Mouse (Mus musculus) frontal cortex, adult (tissue): ENCODE results near the gene Rnase1.
"Not testable (repeated sequence)": the region's sequence is repeated elsewhere in the genome, so short reads cannot be mapped to it uniquely, and the experiment has no call there.

Experiments used
- ATAC-seq: cut with Nextera tagmentation; 2 replicates; pipeline ENCODE4 v1.9.2; 2017; ENCODE audit warnings: mild to moderate bottlenecking, moderate library complexity, mixed read lengths; ENCODE audit not compliant: low TSS enrichment

Gene Rnase1

DNA sequence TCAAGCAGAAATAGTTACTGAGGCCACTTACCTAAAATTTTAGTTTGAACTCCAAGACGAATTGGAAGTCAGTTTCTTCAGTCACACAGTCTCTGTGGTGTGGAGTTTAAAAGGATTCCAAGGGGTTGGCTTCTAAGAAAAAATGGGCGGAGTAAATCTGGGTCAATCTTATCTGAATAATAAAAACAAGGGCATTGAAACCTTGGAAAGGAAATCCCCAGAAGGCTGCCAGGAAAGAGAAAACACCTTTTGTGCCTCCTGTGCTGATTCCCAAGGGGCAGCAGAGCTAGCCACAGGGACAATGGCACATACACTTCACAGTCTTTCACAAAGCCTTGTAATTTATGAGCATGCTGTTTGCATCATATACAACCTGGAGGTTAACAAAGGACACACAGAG lies at the start of gene Rnase1:
Rnase1 (minus strand) TSS at position 101 of the 400 bp plus-strand sequence.
- ATAC-seq: no peak

DNA sequence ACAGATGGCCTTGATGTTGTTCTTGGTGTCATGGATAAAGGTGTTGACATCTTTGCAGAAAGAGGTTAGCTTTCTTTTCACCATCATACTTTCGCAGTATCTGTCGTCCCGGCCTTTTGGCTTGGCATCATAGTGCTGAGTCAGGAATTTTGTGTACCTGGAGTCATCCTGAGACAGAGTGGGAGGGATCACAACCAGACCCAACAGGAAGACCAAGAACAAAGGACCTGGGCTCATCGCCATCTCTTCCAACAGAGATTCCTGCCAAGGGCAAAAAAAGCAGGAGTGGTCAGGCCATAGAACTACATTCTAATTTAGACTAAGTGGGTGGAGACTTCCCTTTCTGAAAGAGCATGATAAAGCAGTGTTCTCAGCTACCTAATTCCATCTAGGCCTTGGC lies 49.1 kb upstream of the Rnase1 start:
- no peak for ATAC-seq

DNA sequence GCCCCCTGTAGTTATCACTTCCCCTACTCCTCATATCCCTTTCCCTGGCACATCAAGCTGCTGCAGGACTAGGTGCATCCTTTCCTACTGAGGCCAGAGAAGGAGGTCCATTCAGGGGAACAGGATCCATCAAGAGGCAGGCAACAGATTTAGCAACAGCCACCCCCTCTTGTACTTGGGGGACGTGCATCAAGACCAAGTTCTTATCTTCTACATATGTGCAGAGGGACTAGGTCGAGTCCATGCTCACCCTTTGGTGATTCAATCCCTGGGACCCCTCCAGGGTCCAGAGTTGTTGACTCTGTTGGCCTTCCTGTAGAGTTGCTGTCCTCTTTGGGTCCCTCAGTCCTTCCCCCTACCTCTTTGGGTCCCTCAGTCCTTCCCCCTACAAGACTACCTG lies 34.5 kb upstream of the Rnase1 start:
- not testable (repeated sequence) for ATAC-seq

DNA sequence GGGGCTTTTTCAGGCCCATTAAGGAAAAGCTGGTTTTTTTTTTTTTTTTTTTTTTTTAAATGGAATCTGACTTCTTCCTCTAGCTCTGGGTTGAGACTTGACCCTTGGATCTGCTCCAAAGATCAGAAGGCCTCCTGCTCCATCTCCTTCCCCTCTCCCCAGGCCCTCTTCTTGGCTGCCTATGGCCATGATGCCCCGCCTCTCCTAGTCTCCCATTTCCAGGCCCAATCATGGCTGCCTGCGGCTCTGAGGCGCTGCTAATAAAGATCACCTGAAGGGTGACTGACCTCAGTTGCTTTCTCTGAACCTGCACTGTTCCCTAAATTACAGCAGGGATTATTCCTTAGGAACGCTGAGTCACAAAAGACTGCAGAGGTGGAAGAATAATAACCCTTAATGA lies 27.3 kb upstream of the Rnase1 start:
- ATAC-seq: no peak

DNA sequence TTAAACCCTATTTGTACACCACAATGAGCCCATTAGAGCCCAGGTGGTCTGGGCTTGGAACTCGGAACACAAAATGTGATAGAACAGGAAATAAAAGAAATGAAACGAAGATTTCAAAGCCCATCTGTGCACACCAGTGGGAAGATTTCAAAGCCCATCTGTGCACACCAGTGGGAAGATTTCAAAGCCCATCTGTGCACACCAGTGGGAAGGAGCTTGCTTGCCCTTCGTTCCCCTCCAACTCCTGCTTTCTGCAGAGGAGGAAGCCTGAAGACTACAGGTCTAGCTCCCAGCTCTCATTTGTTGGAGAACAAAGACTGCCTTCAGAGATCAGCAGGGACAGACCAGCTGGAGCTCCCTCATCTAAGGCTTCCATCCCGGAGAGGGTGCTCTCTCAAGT lies 26.4 kb upstream of the Rnase1 start:
- peak; percentile 63 for ATAC-seq

DNA sequence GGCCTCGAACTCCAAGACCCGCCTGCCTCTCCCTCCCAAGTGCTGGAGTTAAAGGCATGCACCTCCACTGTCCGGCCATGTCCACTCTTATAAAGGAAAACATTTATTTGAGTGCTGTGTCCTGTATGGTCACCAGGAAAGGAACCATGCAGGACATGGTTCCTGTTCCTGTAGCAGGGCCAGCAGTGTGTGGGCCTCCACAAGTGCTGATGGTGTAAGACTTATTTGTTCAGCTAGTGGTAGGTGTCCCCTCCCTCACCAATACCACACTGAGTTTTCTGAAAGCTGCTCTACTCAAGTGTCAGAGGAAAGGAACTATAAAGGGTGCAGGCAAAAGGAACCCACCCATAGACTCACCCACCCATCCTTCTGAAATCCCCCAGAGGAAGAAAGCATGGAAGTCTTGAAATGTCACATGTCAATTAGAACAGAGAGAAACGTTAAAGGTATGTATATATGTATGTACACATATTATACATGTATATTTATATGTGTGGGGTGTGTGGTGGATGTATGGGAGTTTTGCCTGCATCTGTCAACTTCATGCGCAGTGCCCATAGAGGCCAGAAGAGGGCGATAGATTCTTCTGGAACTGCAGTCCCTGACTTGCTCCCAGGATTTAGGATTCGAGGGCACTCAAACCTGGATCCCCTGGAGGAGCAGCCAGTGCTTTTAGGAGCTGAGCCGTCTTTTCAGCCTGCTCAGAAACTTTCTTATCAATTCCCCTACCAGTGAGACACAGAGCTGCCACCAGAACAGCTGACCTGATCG lies 25.7 kb upstream of the Rnase1 start:
- ATAC-seq: peak; percentile 66

DNA sequence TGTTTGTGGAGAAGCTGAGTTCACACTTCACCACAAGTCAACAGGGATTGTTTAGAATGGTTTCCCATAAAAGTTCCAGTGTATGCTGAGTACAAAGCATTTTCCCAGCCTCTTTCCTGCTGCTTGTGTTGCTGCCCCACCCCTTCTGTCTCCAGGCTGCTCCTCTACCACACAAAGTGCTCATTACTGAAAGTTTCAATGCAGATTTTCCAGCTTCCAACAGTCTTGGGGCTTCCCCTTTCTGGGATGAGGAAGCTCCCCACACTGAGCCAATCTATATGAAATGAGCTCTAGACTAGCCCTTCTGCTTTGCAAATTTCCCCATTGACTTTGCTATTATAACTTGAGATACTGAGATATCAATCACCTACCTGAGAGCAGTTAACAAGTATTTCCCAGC lies 19.5 kb upstream of the Rnase1 start:
- no peak for ATAC-seq

DNA sequence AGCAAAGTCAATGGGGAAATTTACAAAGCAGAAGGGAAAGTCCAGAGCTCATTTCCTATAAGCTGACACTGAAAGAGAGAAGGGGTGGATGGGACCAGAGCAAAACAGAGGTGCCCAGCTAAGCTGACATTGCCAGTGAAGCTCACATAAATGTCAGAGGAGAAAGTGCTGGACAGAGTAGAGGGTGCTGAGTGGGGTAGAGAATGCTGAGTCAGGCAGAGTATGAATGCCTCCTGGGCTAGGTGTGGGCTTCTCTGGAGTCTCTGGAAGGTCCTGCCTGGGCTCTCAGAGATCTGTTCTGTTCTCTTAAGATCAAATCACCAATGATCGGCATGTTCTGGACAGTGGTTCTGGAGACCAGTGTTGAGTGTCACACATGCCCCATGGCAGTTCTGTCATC lies 18.9 kb upstream of the Rnase1 start:
- no peak for ATAC-seq

DNA sequence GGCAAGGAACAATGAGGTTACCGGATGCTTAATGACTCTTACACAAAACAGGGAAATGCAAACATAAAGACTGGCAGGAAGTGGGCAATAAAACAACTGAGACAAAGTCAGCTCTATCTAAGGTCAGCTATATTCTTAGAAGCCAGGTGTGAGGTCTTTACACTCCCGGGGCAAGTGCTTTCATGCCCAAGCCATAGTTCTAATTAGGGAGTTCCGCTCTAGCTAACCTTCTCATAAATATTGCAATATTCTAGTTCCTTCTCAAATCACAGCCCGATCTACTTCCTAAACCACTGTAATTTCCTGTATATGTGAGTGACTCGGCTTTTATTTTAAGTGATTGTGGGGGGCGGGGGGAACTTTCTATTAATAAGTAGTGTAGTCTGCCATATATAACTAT lies 16.7 kb upstream of the Rnase1 start:
- ATAC-seq: not testable (repeated sequence)

DNA sequence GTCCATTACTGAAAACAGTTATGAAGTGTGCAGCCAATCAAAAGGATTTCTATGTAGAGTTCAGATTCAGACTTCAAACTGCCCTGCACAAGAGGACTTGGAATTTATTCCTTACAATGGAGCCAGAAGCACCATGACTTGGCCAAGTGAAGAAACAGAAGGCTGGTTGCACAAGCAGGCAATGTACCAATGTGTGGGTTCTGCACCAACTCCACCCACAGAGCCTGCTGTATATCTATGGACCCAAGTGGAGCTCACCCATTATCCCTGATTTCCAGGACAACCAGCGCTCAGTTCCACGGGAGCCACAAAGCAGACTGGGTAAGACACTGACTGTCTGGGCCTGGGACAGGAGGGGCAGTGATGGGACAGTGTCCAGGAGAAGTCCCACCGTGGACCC lies 15.4 kb upstream of the Rnase1 start, which contains the start of gene Rnase2b:
Rnase2b (plus strand) TSS at position 285 of the 400 bp plus-strand sequence.
- not testable (repeated sequence) for ATAC-seq

DNA sequence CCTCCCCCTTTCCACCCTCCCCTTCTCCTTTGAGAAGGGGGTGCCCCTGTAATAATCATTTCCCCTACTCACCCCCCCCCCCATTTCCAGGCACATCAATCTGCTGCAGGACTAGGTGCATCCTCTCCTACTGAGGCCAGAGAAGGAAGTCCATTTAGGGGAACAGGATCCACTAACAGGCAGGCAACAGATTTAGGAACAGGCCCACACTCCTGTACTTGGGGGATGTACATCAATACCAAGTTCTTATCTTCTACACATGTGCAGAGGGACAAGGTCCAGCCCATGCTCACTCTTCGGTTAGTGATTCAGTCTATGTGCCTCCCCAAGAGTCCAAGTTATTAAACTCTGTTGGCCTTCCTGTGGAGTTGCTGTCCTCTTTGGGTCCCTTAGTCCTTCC lies 10.5 kb upstream of the Rnase1 start:
- ATAC-seq: no peak

DNA sequence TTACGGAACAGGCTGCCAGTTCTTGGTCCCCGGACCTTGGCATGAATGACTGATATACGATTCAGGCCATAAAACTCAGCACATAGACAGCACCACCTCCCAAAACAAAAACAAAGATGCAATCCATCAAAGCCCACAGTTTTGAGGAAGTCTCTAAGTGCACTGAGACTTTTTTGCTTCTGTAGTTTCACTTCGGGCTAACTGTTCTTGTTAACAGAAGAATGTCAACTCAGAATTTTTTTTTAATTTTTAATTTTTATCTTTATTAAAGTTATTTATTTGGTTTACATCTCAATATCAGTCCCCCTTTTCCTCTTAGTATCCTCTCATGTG lies 10.1 kb upstream of the Rnase1 start:
- no peak for ATAC-seq

DNA sequence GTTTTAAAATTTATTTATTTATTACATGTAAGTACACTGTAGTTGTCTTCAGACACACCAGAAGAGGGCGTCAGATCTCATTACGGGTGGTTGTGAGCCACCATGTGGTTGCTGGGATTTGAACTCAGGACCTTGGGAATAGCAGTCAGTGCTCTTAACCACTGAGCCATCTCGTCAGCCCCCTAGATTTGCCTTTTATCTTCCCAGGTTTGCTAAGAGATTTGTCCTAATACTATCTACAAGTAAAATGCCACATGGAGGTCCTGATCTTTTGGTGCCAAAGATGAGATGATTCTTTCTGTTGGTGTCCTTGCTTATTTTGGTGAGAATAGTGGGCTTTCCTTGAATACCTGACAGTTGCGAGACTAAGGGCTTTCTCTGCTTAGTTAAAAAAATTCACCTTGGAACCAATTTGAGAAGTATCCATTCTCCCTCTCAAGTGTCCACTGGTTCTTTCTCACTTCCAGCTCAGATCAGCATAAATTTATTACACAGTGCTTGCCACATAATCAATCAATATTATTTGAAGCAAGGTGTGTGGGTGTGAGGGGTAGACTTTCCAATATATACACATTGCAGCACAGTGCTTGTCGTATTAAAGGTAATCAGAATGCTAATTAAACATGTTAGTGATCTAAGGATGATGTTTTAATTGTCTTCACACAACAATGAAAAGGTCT lies 9.6 kb upstream of the Rnase1 start:
- no peak for ATAC-seq

DNA sequence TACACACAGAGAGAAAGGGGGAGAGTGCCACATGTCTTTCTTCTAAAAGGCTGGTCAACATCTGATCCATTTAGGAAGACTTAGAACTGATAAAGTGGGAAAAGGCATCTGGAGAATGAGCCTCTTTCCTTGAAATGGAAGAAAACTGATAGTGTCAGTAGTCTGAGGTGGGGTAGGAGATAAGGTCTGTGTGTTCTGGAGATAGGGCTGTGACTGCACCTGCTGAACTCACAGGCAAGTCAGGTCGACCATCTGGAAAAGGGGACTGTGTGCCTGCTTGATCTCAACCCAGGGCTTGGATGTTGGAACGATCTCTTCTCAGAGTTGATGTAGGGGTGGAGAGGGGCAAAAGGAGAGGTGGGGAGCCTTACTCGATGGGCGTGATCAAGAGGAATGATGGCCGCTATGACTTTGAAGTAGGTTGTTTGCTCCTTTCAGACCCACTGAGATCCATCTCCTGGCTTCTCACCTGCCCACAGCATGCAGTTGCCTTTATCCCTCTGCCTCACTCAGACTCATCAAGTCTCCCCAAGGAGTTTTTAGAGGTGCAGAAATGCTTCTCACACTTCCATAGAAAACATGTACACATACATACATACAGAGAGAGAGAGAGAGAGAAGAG lies 5.8 kb upstream of the Rnase1 start:
- ATAC-seq: no peak

DNA sequence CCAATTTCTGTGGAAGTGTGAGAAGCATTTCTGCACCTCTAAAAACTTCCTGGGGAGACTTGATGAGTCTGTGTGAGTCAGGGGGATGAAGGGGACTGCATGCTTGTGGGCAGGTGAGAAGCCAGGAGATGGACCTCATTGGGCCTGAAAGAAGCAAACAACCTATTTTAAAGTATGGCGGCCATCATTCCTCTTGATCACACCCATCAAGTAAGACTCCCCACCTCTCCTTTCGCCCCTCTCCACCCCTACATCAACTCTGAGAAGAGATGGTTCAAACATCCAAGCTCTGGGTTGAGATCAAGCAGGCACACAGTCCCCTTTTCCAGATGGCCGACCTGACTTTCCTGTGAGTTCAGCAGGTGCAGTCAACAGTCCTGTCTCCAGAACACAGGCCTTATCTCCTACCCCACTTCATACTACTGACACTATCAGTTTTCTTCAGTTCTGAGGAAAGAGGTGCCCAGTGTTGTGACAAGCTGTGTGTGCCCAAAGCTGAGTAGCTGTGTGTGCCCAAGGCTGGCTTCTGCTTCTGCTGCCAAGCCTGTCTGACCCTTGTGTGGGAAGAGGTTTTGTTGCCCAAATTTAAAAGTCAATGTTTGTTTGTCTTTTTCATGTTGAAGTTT lies 3.7 kb upstream of the Rnase1 start:
- no peak for ATAC-seq

DNA sequence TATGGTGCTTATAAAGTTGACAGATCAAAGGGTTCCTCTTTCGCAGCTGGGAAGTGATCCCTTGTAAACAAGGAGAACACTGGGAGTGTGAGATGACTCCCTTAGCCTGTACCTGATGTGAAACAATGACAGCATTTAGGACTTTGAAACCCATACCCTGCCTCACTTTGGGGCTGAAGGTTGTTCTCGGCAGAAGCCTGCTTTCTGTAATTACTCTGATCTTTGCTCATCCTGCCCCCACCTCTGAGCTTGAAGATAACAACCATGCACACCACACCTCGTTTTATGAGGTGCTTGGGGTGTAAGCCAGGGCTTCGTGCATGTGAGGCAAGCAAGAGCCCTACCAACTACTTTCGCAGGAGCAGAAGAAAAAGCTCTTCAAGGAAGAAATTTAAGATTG lies 2.6 kb upstream of the Rnase1 start:
- ATAC-seq: no peak

DNA sequence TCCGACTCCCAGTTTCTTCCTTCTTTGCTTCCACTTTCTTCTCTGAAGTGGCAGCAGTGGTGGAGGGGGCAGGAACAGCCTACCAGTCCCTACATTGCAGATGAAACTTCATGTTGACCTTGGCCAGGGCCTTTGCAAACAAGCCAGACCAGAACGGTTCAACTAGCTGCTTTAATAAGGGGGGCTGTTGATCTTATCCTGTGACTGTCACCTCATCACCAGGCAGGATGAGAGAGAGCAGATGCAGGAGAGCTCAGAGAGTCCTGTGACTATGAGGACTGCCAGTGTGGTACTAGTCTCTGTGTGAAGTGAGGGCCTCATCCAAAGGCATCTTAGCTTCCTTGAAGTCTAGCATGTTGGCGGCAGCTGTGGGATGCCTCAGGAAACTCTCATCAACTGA lies 1.4 kb upstream of the Rnase1 start:
- ATAC-seq: no peak

DNA sequence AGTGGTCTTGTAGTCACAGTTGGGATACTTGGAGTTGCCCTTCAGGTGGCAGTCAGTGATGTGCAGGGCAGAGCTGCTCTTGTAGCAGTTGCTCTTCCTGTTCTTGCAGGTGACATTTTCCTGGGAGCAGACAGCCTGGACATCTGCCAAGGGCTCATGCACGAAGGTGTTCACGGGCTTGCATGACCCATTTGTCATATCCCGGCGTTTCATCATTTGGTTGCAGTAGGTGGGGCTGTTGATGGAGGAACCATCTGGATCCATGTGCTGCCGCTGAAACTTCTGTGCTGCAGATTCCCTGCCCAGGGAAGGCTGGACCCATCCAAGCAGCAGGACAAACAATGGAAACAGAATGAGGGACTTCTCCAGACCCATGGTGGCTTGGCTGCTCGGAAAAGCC lies 1.1 kb downstream of the Rnase1 start:
- ATAC-seq: no peak; the same call in 1 of the 2 replicates

DNA sequence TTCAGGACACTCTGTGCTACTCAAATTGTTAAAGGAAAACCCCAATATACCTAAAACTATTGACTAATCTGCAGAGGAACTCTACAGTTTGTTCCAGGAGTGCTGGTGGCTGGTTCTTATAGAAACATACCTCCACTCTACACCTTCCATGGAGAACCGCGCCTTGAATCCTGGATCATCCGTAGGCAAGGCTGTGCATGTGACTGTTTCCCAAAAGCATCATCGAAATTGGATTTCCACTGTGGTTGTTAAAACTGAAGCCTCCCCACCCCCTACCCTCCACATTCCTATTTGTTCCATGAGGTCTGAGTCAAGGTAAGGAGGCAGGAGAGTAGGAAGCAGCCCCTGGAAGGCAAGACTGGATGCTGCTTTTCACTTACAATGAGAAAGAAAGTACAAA lies 2.1 kb downstream of the Rnase1 start:
- ATAC-seq: no peak

DNA sequence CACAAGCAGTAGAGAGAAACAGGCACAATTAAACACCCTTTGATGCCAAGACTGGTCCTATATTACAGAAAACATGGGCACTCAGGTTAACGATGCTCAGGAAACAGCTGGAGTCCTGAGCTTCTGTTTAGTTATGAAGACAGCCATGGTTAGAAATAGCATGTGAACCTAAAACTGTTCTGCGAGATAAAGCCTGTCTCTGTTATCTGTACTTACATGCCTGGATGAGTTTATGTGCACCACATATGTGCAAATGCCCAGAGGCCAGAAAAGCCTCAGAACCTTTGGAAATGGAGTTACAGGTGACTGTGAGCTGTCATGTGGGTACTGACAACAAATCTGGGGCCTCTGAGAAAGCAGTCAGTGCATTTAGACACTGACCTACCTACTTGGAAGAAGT lies 2.6 kb downstream of the Rnase1 start:
- ATAC-seq: no peak

DNA sequence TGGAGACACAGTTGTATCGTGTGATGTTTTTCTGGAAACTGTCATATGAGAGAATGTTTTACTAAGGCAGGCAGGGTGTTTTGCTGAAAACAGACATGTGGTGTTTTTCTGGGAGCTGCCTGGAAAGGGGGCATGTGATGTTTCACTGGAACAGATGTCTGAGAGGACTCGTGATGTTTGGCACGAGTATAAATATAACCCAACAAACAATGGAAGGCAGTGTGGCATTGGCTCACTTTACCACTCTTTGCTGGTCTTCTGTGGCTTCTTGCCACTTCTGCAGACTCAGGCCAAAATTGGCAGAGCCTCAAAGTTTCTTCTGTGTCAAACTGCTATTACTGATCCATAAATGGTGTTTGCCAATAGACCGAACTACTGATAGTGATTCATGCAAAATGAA lies 3.3 kb downstream of the Rnase1 start:
- peak; percentile 59 for ATAC-seq

DNA sequence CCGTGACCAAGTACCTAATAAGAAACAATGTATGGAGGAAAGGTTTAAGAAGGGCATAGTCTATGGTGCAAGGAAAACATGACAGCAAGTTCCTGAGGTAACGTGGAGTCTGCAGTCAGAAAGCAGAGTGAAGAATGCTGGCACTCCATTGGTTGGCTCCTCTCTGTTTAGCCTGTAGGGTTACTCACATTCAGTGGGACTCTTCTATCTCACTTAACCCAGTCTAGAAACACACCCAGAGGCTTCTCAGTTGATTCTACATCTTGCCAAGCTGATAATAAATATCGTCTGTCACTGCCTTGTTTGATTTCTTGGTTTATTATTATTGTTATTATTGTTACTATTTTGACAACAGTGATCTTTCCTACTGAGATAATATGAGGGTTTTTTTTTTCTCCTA lies 4.0 kb downstream of the Rnase1 start:
- ATAC-seq: no peak

DNA sequence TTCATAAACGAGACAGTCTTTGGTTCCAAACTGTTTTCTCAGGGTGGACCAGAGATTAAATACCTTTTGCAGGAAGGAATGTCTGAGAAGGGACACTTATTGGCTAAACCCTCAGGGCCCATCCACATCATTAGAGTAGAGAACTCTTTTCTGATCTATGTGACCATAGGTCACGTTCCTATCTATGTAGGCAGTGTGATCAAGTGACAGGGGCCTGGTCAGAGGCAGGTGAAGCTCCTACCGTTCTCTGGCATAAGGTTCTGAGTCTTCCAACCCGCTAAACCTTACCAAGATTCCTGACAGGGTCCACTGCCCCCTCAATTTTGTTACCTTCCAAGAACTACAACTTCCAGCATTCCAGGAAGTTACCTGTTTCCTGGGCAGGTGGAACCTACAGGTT lies 4.5 kb downstream of the Rnase1 start:
- ATAC-seq: no peak
